Mouse (Mus musculus): Measurements from ENCODE around the gene Arhgap21. TPM values are rescaled to one million over a fixed set of nuclear protein-coding genes. Genes with fewer than 3 reads are reported as not detected.

The Arhgap21 gene
- polyA plus RNA-seq (2016; fragmentation: Nextera tagmentation; extraction: Ambion mirVana), result 15.2 and 18.7 TPM in 2 replicates

DNA sequence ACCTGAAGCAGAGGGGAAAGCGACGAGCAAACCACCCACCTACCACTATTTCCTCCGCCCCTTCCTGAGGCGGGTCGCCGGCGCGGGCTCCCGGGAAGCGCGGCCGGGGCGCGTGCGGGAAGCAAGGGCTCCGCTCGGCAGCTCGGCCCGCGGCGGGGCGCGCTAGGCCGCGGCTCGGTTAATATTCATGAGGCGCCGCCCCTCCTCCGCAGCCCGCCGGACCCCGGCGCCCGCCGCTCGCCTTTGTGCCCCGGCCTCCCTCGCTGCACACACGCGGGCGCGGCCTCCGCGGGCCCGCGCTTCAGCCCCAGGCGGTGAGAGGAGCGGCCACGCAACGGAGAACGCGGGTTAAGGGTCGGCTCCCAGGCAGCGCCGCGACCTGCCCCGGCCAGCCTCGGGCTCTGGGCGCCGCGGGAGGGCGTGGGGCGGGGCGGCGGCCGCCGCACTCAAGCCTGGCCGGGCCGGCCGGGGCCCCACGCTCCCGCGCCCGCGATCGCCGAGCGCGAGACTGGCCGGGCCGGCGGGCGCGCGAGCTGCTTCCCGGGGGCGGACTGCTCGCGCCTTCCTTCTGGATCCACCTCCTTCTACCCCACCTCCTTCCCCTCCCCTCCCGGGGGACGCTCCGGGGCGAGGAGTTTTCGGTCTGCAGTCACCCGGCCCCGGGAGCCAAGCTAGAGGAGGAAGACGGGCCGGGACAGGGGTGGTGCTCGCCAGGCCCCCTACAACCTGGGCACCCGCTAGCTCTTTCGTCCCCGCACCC is at the start of gene Arhgap21:
Arhgap21 (minus strand) TSS at position 441 of the 760 bp plus-strand sequence.
- Histone ChIP-seq H3K9me3 (no peaks in the 10 kb centered on the region), H3K4me1 (peaks cover 27% of the 10 kb centered on the region), H3K4me3 (peak within 1 kb of the TSS; percentile 91), H3K36me3 (no peaks in the 10 kb centered on the region), H3K27me3 (ENCODE audit: insufficient read depth, poor library complexity, severe bottlenecking) (no peaks in the 10 kb centered on the region), H3K27ac (peak within 1 kb of the TSS; percentile 100)
- DNase-seq (ENCODE audit: low spot score), result peak; percentile 81
- WGBS, result under 1% methylated on average over 92 of the region's 102 CpGs

DNA sequence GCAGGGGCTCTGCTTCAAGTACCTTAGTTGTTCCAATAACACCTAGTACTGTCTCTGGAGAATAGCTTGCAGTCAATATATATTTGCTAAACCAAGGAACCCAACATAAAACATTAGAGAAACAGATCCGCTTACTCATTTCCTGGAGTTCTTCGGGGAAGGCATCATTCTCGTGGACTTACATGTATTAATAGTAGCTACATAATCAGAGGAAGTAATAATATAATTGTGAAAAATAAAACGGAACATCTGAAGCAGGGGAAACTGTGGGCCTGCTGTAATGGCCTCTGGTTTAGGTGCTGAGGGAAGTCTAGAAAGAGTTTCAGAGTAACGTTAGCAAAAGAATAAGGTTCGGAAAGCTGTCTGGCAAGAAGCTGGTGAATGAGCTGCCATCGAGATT is 47.9 kb upstream of the Arhgap21 start:
- DNase-seq (ENCODE audit: low spot score), result no peak
- H3K4me1 ChIP-seq, result no peaks in the 10 kb centered on the region
- no peak overlapping the region for H3K27ac ChIP-seq
- no peak overlapping the region for H3K4me3 ChIP-seq
- no peaks in the 10 kb centered on the region for H3K9me3 ChIP-seq
- no peaks in the 10 kb centered on the region for H3K27me3 ChIP-seq (ENCODE audit: insufficient read depth, poor library complexity, severe bottlenecking)
- H3K36me3 ChIP-seq, result no peaks in the 10 kb centered on the region
- 81% methylated on average over 7 of the region's 7 CpGs for WGBS

DNA sequence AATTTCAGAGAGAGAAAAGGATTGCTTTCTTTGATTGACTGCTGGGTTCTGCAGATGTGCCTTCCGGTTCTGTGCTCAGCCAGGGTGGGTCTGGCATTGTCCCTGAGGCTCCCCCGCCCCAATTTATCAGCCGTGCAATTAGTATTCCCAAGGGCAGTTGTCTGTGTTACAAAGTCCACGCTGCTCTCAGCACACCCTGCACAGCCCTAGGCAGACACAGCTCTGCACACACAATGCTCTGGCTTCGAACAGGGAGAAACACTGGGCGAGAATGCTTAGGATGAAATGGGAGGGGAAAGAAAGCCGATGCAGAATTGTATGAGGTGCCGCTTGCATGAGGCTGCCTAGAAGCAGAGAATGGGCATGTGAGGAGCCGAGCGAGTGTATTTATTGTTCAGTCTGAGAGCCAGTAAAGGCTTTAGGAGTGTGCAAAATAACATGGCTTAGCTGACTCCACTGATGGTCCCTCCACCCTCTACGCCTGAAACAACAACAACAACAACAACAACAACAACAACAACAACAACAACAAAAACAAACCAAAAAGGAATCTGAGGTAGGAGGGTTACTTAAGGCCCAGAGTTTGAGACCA is 42.2 kb upstream of the Arhgap21 start:
- no peaks in the 10 kb centered on the region for H3K36me3 ChIP-seq
- no peak for DNase-seq (ENCODE audit: low spot score)
- H3K4me1 ChIP-seq, result 0 out of 2 replicates have a peak, but pooled peaks cover 3% of the 10 kb centered on the region
- WGBS, result 71% methylated on average over 11 of the region's 11 CpGs
- no peaks in the 10 kb centered on the region; the same call in 1 of the 2 replicates for H3K27me3 ChIP-seq (ENCODE audit: insufficient read depth, poor library complexity, severe bottlenecking)
- no peak overlapping the region for H3K4me3 ChIP-seq
- 0 out of 2 replicates have a peak overlapping the region, but pooled peaks have one; percentile 6 for H3K27ac ChIP-seq
- no peaks in the 10 kb centered on the region for H3K9me3 ChIP-seq

DNA sequence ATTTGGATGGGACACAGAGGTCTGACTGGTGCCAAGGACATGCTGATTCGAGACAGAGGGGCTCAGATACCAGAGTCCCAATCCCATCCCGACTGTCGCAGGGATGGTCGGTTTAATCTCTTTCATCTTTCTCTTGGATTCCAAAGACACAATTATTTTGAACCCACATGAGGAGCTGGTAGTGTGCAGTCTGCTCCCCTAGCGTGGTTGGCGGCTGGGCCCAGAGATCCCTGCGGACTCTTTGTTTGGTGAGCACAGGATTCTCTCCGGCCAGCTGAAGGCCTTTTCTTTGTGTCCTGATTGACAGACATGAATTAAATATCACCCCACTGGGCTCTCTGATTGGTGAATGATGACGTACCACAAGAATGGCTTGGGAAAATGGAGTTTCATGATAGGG is 41.5 kb upstream of the Arhgap21 start:
- WGBS, result 73% methylated on average over 9 of the region's 9 CpGs
- Histone ChIP-seq H3K9me3 (no peaks in the 10 kb centered on the region), H3K27ac (no peak overlapping the region), H3K4me1 (0 out of 2 replicates have a peak, but pooled peaks cover 3% of the 10 kb centered on the region), H3K36me3 (no peaks in the 10 kb centered on the region), H3K4me3 (no peak overlapping the region), H3K27me3 (ENCODE audit: insufficient read depth, poor library complexity, severe bottlenecking) (no peaks in the 10 kb centered on the region; the same call in 1 of the 2 replicates)
- DNase-seq (ENCODE audit: low spot score), result no peak

DNA sequence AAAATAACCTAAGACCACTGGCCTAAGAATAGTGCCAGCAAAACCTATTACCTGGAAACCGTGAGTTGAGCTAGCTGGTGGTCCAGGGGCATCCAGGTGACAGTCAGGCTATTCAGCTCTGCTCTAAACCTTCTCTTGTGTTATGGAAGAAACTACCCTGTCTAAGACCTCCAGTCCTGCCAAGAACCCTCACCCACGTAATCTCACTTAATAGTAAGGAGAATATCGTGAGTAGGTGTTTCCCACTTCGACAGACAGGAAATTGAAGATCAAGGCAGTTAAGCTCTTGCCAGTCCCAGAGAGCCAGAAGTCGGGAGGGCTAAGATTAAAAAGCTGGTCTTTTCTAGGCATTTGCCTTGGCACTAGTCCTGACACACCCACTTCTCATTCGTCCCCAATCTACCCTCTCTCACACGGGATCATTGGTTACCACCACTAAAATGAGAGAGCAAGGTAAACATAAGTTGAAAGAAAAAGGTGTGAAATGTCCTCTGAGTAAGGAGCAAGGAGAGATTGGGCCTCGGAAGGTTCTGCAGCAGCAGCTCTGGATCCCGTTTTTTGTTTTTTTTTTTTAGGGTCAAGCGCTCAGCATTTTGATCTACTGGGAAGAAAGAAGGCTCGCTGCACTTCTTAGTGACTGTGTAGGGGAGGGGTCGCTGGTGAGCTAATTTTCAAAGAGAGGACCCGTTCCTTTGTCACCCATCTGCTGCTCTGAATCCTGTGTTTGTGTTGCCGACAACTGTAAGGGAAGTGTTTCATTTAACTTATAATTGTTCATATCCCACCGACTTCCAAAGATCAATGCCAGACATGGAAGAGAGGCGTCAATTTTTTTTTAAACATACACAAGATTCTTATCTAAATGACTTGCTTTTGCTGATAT is 40.8 kb upstream of the Arhgap21 start:
- Histone ChIP-seq H3K4me1 (0 out of 2 replicates have a peak, but pooled peaks cover 3% of the 10 kb centered on the region), H3K9me3 (no peaks in the 10 kb centered on the region), H3K36me3 (no peaks in the 10 kb centered on the region), H3K27me3 (ENCODE audit: insufficient read depth, poor library complexity, severe bottlenecking) (no peaks in the 10 kb centered on the region; the same call in 1 of the 2 replicates), H3K27ac (no peak overlapping the region), H3K4me3 (no peak overlapping the region)
- 50% methylated on average over 16 of the region's 16 CpGs for WGBS
- DNase-seq (ENCODE audit: low spot score), result no peak

DNA sequence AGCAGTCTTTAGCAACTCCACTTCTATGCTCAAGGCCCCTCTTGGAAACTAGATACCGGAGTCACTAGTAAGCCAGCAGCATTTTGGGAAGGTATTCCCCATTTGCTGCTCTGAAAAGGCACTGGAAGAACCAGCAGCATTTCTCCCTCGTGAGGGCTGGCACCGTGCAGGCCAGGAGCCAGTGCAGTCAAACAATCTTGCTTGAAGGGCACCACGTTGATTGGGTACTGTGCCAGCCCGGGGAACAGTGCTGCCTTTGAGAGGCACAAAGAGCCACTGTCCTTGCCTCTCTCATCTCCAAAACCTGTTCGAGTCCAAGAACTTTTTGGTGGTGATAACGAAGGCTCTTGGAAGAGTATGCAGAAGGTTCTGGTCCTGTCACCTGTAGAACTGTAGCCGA is 33.9 kb upstream of the Arhgap21 start:
- Histone ChIP-seq H3K27me3 (ENCODE audit: insufficient read depth, poor library complexity, severe bottlenecking) (no peaks in the 10 kb centered on the region), H3K9me3 (no peaks in the 10 kb centered on the region), H3K4me1 (no peaks in the 10 kb centered on the region), H3K4me3 (no peak overlapping the region), H3K27ac (no peak overlapping the region), H3K36me3 (no peaks in the 10 kb centered on the region)
- WGBS, result 85% methylated on average over 8 of the region's 8 CpGs
- no peak for DNase-seq (ENCODE audit: low spot score)

DNA sequence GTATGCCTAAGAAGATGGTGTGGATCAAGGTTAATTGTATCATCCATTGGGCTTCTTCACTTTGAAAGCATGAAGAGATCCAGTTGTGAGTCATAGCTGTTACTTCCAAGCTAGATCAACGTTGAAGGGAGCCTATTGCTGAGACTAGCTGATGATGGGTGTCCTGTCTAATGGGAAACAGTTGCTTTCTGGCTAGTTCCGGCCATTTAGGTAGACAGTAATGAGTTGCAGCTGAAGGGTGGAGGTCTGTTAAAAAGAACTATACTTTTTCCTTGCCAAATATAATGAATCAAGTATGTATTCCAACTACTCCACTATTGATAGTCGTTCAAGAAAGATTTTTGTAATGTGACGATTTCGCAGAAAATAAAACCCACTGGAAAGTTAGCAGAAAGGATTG is 32.5 kb upstream of the Arhgap21 start:
- Histone ChIP-seq H3K27me3 (ENCODE audit: insufficient read depth, poor library complexity, severe bottlenecking) (no peaks in the 10 kb centered on the region), H3K4me3 (no peak overlapping the region), H3K36me3 (no peaks in the 10 kb centered on the region), H3K4me1 (no peaks in the 10 kb centered on the region), H3K27ac (no peak overlapping the region), H3K9me3 (no peaks in the 10 kb centered on the region)
- DNase-seq (ENCODE audit: low spot score), result no peak
- 79% methylated on average over 5 of the region's 5 CpGs for WGBS

DNA sequence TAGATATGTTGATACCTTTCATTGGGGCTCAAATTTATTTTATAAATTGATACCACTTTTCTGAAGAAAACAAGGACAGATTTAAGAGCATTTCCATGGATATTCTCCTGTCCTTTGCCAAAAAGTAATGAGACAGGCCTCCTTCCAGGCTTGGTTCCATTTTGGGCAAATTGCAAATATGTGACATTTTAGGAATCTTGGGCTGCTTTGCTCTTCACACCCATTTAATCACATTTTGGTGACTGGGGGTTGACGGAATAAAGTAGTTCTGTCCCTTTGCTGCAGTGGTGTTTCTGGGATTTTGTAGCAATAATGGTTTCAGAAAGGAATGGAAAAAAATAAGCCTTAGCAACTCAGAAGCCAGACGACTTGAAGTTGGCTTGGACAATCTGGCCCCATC is 26.9 kb upstream of the Arhgap21 start:
- H3K27ac ChIP-seq, result no peak overlapping the region
- peak; percentile 13 for DNase-seq (ENCODE audit: low spot score)
- H3K36me3 ChIP-seq, result no peaks in the 10 kb centered on the region
- H3K9me3 ChIP-seq, result no peaks in the 10 kb centered on the region
- H3K4me1 ChIP-seq, result peaks cover 4% of the 10 kb centered on the region
- no peak overlapping the region for H3K4me3 ChIP-seq
- H3K27me3 ChIP-seq (ENCODE audit: insufficient read depth, poor library complexity, severe bottlenecking), result no peaks in the 10 kb centered on the region
- WGBS, result 87% methylated on average over 2 of the region's 2 CpGs

DNA sequence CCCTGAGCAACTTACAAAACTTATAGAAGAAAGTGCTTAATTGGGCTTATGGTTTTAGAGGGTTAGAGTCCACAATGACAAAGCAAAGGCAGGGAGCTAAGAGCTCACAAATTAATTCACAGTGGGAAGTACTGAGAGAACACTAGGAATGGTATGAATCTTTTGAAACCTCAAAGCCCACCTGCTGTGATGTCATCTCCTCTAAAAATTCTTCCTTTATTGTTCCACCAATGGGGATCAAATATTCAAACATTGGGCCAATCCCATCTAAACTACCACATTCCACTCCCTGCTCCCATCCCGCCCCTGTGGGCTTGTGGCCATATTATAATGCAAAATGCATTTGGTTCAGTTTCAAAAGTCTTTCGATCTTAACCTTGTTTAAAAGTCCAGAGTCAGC is 22.8 kb upstream of the Arhgap21 start:
- Histone ChIP-seq H3K4me1 (peaks cover 16% of the 10 kb centered on the region), H3K36me3 (no peaks in the 10 kb centered on the region), H3K27ac (no peak overlapping the region), H3K27me3 (ENCODE audit: insufficient read depth, poor library complexity, severe bottlenecking) (no peaks in the 10 kb centered on the region), H3K4me3 (no peak overlapping the region), H3K9me3 (no peaks in the 10 kb centered on the region)
- 93% methylated on average over 2 of the region's 2 CpGs for WGBS
- no peak for DNase-seq (ENCODE audit: low spot score)

DNA sequence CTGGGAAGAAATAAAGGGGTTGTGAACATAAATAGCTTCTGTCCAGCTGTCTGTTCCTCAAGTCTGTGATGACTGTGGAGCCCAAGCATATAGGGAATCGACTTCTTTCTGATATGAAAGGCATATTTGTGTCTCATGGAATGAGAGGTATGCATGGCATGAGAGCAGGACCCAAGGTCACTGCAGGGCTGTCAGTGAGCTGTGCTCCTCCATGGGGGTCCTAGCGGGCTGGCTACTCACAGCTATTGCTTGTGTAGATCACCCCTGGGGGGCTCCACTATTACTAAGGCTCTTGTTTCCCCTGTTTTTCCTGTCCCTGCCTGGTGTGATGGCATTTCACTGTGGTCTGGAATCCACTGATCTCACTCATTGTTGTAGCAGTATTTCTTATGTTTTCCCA is 22.2 kb upstream of the Arhgap21 start:
- H3K27me3 ChIP-seq (ENCODE audit: insufficient read depth, poor library complexity, severe bottlenecking), result no peaks in the 10 kb centered on the region
- no peak for DNase-seq (ENCODE audit: low spot score)
- WGBS, result 37% methylated on average over 2 of the region's 2 CpGs
- H3K27ac ChIP-seq, result peak overlapping the region; percentile 69; the same call in 1 of the 2 replicates
- no peaks in the 10 kb centered on the region for H3K36me3 ChIP-seq
- H3K4me1 ChIP-seq, result peaks cover 16% of the 10 kb centered on the region
- H3K4me3 ChIP-seq, result no peak overlapping the region
- no peaks in the 10 kb centered on the region for H3K9me3 ChIP-seq

DNA sequence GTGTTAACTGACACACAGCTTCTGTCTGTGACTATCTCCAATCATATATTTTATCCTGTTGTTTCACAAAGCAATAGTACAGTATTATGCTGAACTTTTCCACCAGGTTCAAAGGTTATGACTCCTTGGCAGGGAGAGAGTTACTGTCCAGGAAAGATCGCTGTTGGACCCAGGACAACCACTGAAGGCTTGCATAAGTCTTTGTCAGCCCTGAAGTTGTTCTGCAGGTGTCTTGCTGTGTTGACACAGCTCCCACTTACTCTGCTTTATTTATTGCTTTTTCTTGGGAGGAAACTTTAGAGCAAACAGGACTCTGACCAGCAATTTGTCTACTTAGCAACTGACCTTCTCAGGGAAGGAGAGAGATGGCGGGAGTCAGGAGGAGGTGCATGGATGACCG is 21.4 kb upstream of the Arhgap21 start:
- Histone ChIP-seq H3K4me3 (no peak overlapping the region), H3K27ac (peak overlapping the region; percentile 36; the same call in 1 of the 2 replicates), H3K9me3 (no peaks in the 10 kb centered on the region), H3K27me3 (ENCODE audit: insufficient read depth, poor library complexity, severe bottlenecking) (no peaks in the 10 kb centered on the region), H3K36me3 (no peaks in the 10 kb centered on the region), H3K4me1 (peaks cover 16% of the 10 kb centered on the region)
- no peak for DNase-seq (ENCODE audit: low spot score)
- 84% methylated on average over 3 of the region's 3 CpGs for WGBS

DNA sequence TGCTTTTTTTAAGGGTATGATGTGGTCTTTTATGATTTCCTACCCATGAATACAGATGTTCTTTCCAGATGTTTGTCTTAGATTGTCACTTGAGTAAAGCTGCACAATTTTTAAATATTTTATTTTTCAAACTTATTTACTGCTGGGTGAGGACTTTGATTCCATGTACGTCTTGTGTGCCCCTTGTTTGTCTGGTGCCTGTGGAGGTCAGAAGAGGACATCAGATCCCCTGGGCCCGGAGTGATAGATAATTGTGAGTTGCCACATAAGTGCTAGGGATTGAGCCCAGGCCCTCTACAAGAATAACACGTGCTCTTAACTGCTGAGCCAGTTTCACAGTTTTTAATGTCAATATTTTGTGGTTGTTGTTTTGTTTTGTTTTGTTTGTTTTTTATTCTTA is 19.1 kb upstream of the Arhgap21 start:
- Histone ChIP-seq H3K4me1 (peaks cover 16% of the 10 kb centered on the region), H3K4me3 (no peak overlapping the region), H3K27ac (no peak overlapping the region), H3K9me3 (no peaks in the 10 kb centered on the region), H3K36me3 (no peaks in the 10 kb centered on the region), H3K27me3 (ENCODE audit: insufficient read depth, poor library complexity, severe bottlenecking) (no peaks in the 10 kb centered on the region)
- no peak for DNase-seq (ENCODE audit: low spot score)
- WGBS, result 33% methylated on average over 3 of the region's 3 CpGs

DNA sequence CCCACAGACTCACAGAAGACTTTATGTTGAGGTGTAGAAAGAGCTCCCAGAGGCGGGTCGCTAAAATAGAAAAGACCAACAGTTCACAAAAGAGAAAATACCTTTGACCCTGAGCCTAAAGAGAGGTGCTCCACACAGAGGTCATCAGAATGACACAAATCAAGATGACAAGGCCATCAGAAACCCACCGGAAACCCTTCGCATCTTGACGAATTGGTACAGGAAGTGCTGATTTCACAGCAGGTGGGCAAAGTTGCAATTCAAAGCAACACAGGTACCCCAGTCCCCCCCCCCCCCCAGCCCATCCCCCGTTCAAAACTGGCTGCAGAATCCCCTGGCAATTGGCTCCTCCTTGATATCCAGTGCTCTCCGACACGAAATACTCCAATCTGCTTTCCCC is 10.0 kb upstream of the Arhgap21 start:
- H3K27me3 ChIP-seq (ENCODE audit: insufficient read depth, poor library complexity, severe bottlenecking), result no peaks in the 10 kb centered on the region
- 58% methylated on average over 8 of the region's 8 CpGs for WGBS

More for the DNA sequence above, 10.0 kb upstream of the Arhgap21 start:
- Histone ChIP-seq H3K4me1 (no peaks in the 10 kb centered on the region), H3K4me3 (no peak overlapping the region), H3K36me3 (no peaks in the 10 kb centered on the region), H3K27ac (no peak overlapping the region), H3K9me3 (no peaks in the 10 kb centered on the region)
- DNase-seq (ENCODE audit: low spot score), result peak; percentile 55
